Mouse (Mus musculus) C2C12 (cell line): ENCODE measurements at regions not wholly inside any gene's neighbourhood (a gene's known extent, or its start where the extent isn't known, plus 50 kb on each side); places are given as distances from the start of the nearest gene placed in this dataset.

ENCODE experiments used
- H3K27me3 ChIP-seq: one replicate; pipeline ENCODE4 v1.6.1; 2011; ENCODE audit not compliant: control insufficient read depth, insufficient read depth, insufficient read length
- H3K36me3 ChIP-seq: one replicate; pipeline ENCODE4 v1.6.1; 2011; ENCODE audit not compliant: control insufficient read depth, insufficient read depth
- H3K4me3 ChIP-seq: one replicate; pipeline ENCODE4 v1.5.1; 2011; ENCODE audit warnings: mild to moderate bottlenecking, control low read depth; ENCODE audit not compliant: poor library complexity, insufficient read depth, severe bottlenecking
- H3K79me2 ChIP-seq: one replicate; pipeline ENCODE4 v1.6.1; 2011; ENCODE audit not compliant: control insufficient read depth, insufficient read depth
- H3K79me3 ChIP-seq: one replicate; pipeline ENCODE4 v1.6.1; 2011; ENCODE audit warnings: low read depth, control low read depth
- H3ac ChIP-seq: one replicate; pipeline ENCODE3; 2011; ENCODE audit warnings: low read depth; ENCODE audit not compliant: control insufficient read depth, insufficient read length
- CEBPB ChIP-seq: IDR thresholded peaks from one replicate; pipeline ENCODE4 v1.6.1; 2011; ENCODE audit warnings: low read depth, mild to moderate bottlenecking, control low read depth, moderate library complexity
- CTCF ChIP-seq: IDR thresholded peaks from one replicate; pipeline ENCODE4 v1.5.1; 2011; ENCODE audit not compliant: control insufficient read depth, insufficient read depth, insufficient read length
- FOSL1 ChIP-seq: IDR thresholded peaks from one replicate; pipeline ENCODE4 v1.8.0; 2011; ENCODE audit warnings: mild to moderate bottlenecking, low read length; ENCODE audit not compliant: poor library complexity, insufficient read depth, severe bottlenecking
- MAX ChIP-seq: IDR thresholded peaks from one replicate; pipeline ENCODE4 v1.6.1; 2011; ENCODE audit warnings: mild to moderate bottlenecking, control low read depth
- MYOD1 ChIP-seq: IDR thresholded peaks from one replicate; pipeline ENCODE4 v1.6.1; 2011; ENCODE audit warnings: low read depth; ENCODE audit not compliant: control insufficient read depth, insufficient read length
- MYOG ChIP-seq: IDR thresholded peaks from one replicate; pipeline ENCODE4 v1.6.1; 2011; ENCODE audit not compliant: control insufficient read depth, insufficient read length; ENCODE audit errors: extremely low read depth
- USF1 ChIP-seq: IDR thresholded peaks from one replicate; pipeline ENCODE4 v1.6.1; 2011; ENCODE audit warnings: low read depth, mild to moderate bottlenecking, control low read depth, moderate library complexity

- no peaks in the 10 kb centered on the region for H3K36me3 ChIP-seq
- no peaks in the 10 kb centered on the region for H3K79me2 ChIP-seq
- no peaks in the 10 kb centered on the region for H3K79me3 ChIP-seq
- no peak overlapping the region for H3K4me3 ChIP-seq
- no peaks in the 10 kb centered on the region for H3K27me3 ChIP-seq
- H3ac ChIP-seq = no peak overlapping the region
- TF ChIP-seq CEBPB = no peak
- TF ChIP-seq MYOD1 = no peak
- TF ChIP-seq MYOG = no peak
- TF ChIP-seq FOSL1 = no peak
- TF ChIP-seq USF1 = no peak
- no peak for TF ChIP-seq MAX
- no peak for TF ChIP-seq CTCF
Measured at GRCm38 (mm10) chr16:51521317-51522092, 509.5 kb upstream of the Cblb start.

GRCm38 (mm10) chr16:51524023-51524422, 507.0 kb upstream of the Cblb start:
- H3K4me3 ChIP-seq = no peak overlapping the region
- no peak overlapping the region for H3ac ChIP-seq
- no peaks in the 10 kb centered on the region for H3K79me3 ChIP-seq
- no peaks in the 10 kb centered on the region for H3K27me3 ChIP-seq
- TF ChIP-seq MYOG (no peak), CEBPB (no peak), CTCF (no peak), USF1 (no peak), MAX (no peak), FOSL1 (no peak), MYOD1 (no peak)
- no peaks in the 10 kb centered on the region for H3K79me2 ChIP-seq
- no peaks in the 10 kb centered on the region for H3K36me3 ChIP-seq

- Histone ChIP-seq H3K27me3 (no peaks in the 10 kb centered on the region), H3K4me3 (no peak overlapping the region), H3K79me2 (no peaks in the 10 kb centered on the region), H3K36me3 (no peaks in the 10 kb centered on the region), H3K79me3 (no peaks in the 10 kb centered on the region), H3ac (no peak overlapping the region)
- TF ChIP-seq FOSL1 (no peak), MYOG (no peak), MAX (no peak), CEBPB (no peak), USF1 (no peak), MYOD1 (no peak), CTCF (no peak)
Measured at GRCm38 (mm10) chr16:51532496-51532895, 498.5 kb upstream of the Cblb start.

- no peak overlapping the region for H3ac ChIP-seq
- no peak for TF ChIP-seq FOSL1
- TF ChIP-seq USF1 = no peak
- no peak for TF ChIP-seq CEBPB
- no peak for TF ChIP-seq MYOG
- no peak for TF ChIP-seq MYOD1
- no peak for TF ChIP-seq CTCF
- no peak for TF ChIP-seq MAX
Measured at GRCm38 (mm10) chr16:51543769-51544168, 487.3 kb upstream of the Cblb start.

GRCm38 (mm10) chr16:51547032-51547431, 484.0 kb upstream of the Cblb start:
- Histone ChIP-seq H3K4me3 (no peak overlapping the region), H3ac (no peak overlapping the region), H3K79me2 (no peaks in the 10 kb centered on the region), H3K79me3 (no peaks in the 10 kb centered on the region), H3K36me3 (no peaks in the 10 kb centered on the region), H3K27me3 (no peaks in the 10 kb centered on the region)
- TF ChIP-seq MAX (no peak), MYOD1 (no peak), CEBPB (no peak), FOSL1 (no peak)

More at GRCm38 (mm10) chr16:51543769-51544168, 487.3 kb upstream of the Cblb start:
- no peaks in the 10 kb centered on the region for H3K36me3 ChIP-seq
- H3K4me3 ChIP-seq = no peak overlapping the region
- no peaks in the 10 kb centered on the region for H3K79me3 ChIP-seq
- H3K79me2 ChIP-seq = no peaks in the 10 kb centered on the region
- H3K27me3 ChIP-seq = no peaks in the 10 kb centered on the region
